Mouse (Mus musculus) spleen, adult 2 months (tissue): ENCODE measurements around the gene Atp6v0e2. TPM values are rescaled to one million over a fixed set of nuclear protein-coding genes. Genes with fewer than 3 reads are reported as not detected.
A peak's percentile ranks its signal among the peaks of the same experiment; 100 is the strongest.

Experiments used
- DNase-seq, 2 experiments: peaks; one replicate each; pipeline versions ENCODE4 v3.0.0 to v3.0.0-alpha.2; 2012 to 2021; ENCODE audit warnings: low spot score in 2 of 2, low read depth in 1 of 2
- H3K27ac ChIP-seq: fragments of 200-500 bp; 2 replicates; pipeline ENCODE4 v1.5.1; 2012; ENCODE audit warnings: low read length, inconsistent platforms; ENCODE audit not compliant: insufficient read depth
- H3K27me3 ChIP-seq: fragments of 200-500 bp; 2 replicates; pipeline ENCODE4 v1.6.1; 2012; ENCODE audit warnings: mild to moderate bottlenecking, moderate library complexity, low read length, inconsistent platforms; ENCODE audit not compliant: control insufficient read depth, insufficient read depth
- H3K36me3 ChIP-seq: fragments of 200-500 bp; 2 replicates; pipeline ENCODE4 v1.6.1; 2012; ENCODE audit warnings: mild to moderate bottlenecking, low read length, inconsistent platforms; ENCODE audit not compliant: control insufficient read depth, insufficient read depth
- H3K4me1 ChIP-seq: fragments of 200-500 bp; 2 replicates; pipeline ENCODE4 v1.6.1; 2011; ENCODE audit warnings: inconsistent platforms; ENCODE audit not compliant: control insufficient read depth, insufficient read depth, insufficient read length
- H3K4me3 ChIP-seq: fragments of 200-500 bp; 2 replicates; pipeline ENCODE4 v1.5.1; 2011; ENCODE audit warnings: mild to moderate bottlenecking, inconsistent platforms; ENCODE audit not compliant: insufficient read depth, insufficient read length; ENCODE audit errors: extremely low read depth
- CTCF ChIP-seq: fragments of 200-500 bp; IDR thresholded peaks from 2 replicates; pipeline ENCODE4 v1.5.1; 2011; ENCODE audit warnings: mild to moderate bottlenecking, inconsistent platforms; ENCODE audit not compliant: insufficient read depth, insufficient read length, insufficient replicate concordance; ENCODE audit errors: extremely low read depth
- POLR2A ChIP-seq: fragments of 200-500 bp; IDR thresholded peaks from 2 replicates; pipeline ENCODE4 v1.6.1; 2011; ENCODE audit warnings: low read depth, low read length, inconsistent platforms
- WGBS: fragments of 180-500 bp; shearing (Covaris S2); methylation state at CpG from one replicate; pipeline ENCODE4 v1.1.7; 2018; 5-methylcytosine and 5-hydroxymethylcytosine counted together
- polyA plus RNA-seq: library from polyadenylated mRNA; depleted of rRNA; stranded (reverse); fragments of >200 nt; gene quantifications from 2 replicates; pipeline ENCODE4 v1.2.3, GENCODE M21; 2012; rRNA removed

Gene Atp6v0e2
- polyA plus RNA-seq, 1 experiment, result 1.8 TPM

- TF ChIP-seq CTCF, result no peak
- no peak for TF ChIP-seq POLR2A
- Histone ChIP-seq H3K27ac (no peak overlapping the region), H3K4me3 (no peak overlapping the region), H3K27me3 (no peaks in the 10 kb centered on the region), H3K36me3 (no peaks in the 10 kb centered on the region), H3K4me1 (peaks cover 2% of the 10 kb centered on the region; the same call in 1 of the 2 replicates)
- no peak for DNase-seq
- 63% methylated on average over 10 of the region's 10 CpGs for WGBS
Measured at GRCm38 (mm10) chr6:48573280-48573679, 35.9 kb downstream of the Atp6v0e2 start.

- DNase-seq, result no peak
- Histone ChIP-seq H3K27me3 (no peaks in the 10 kb centered on the region), H3K36me3 (no peaks in the 10 kb centered on the region), H3K4me3 (no peak overlapping the region), H3K27ac (no peak overlapping the region), H3K4me1 (peaks cover 2% of the 10 kb centered on the region; the same call in 1 of the 2 replicates)
- 91% methylated on average over 3 of the region's 3 CpGs for WGBS
- TF ChIP-seq POLR2A, result no peak
Measured at GRCm38 (mm10) chr6:48573981-48574380, 36.6 kb downstream of the Atp6v0e2 start.

- TF ChIP-seq POLR2A, result no peak
- TF ChIP-seq CTCF, result no peak
- no peaks in the 10 kb centered on the region for H3K27me3 ChIP-seq
- no peak overlapping the region for H3K27ac ChIP-seq
- no peak overlapping the region for H3K4me3 ChIP-seq
- 56% methylated on average over 5 of the region's 5 CpGs for WGBS
- no peak for DNase-seq
- no peaks in the 10 kb centered on the region for H3K36me3 ChIP-seq
- H3K4me1 ChIP-seq, result no peaks in the 10 kb centered on the region
Measured at GRCm38 (mm10) chr6:48578736-48579135, 41.3 kb downstream of the Atp6v0e2 start.

GRCm38 (mm10) chr6:48579215-48579648, 41.8 kb downstream of the Atp6v0e2 start:
- H3K27me3 ChIP-seq, result no peaks in the 10 kb centered on the region
- no peak for TF ChIP-seq CTCF
- TF ChIP-seq POLR2A, result no peak
- H3K4me1 ChIP-seq, result no peaks in the 10 kb centered on the region
- no peak overlapping the region for H3K4me3 ChIP-seq
- under 1% methylated on average over 5 of the region's 5 CpGs for WGBS
- no peaks in the 10 kb centered on the region for H3K36me3 ChIP-seq
- H3K27ac ChIP-seq, result 0 out of 2 replicates have a peak overlapping the region, but pooled peaks have one; percentile 36
- no peak for DNase-seq

GRCm38 (mm10) chr6:48581257-48581656, 43.8 kb downstream of the Atp6v0e2 start:
- Histone ChIP-seq H3K36me3 (no peaks in the 10 kb centered on the region), H3K27me3 (no peaks in the 10 kb centered on the region), H3K4me3 (no peak overlapping the region), H3K4me1 (no peaks in the 10 kb centered on the region), H3K27ac (no peak overlapping the region)
- no peak for TF ChIP-seq POLR2A
- TF ChIP-seq CTCF, result no peak
- DNase-seq, result no peak
- WGBS, result 86% methylated on average over 3 of the region's 3 CpGs

- H3K4me1 ChIP-seq, result no peaks in the 10 kb centered on the region
- peak in 1 of 2 experiments; percentile 28 for DNase-seq
- no peaks in the 10 kb centered on the region for H3K36me3 ChIP-seq
- WGBS, result 77% methylated on average over 3 of the region's 3 CpGs
- no peak overlapping the region for H3K27ac ChIP-seq
- H3K27me3 ChIP-seq, result no peaks in the 10 kb centered on the region
- TF ChIP-seq CTCF, result no peak
- no peak for TF ChIP-seq POLR2A
- no peak overlapping the region for H3K4me3 ChIP-seq
Measured at GRCm38 (mm10) chr6:48582037-48582436, 44.6 kb downstream of the Atp6v0e2 start.

GRCm38 (mm10) chr6:48589194-48589750, 51.9 kb downstream of the Atp6v0e2 start, which contains the start of gene Gm45021:
Gene Gm45021, plus strand, starts transcription at chr6:48589610.
- 15% methylated on average over 6 of the region's 6 CpGs for WGBS
- no peak for DNase-seq
- H3K4me1 ChIP-seq, result peaks cover 7% of the 10 kb centered on the region
- no peak within 1 kb of the TSS for H3K4me3 ChIP-seq
- H3K36me3 ChIP-seq, result no peaks in the 10 kb centered on the region
- TF ChIP-seq CTCF (no peak), POLR2A (no peak)
- peaks cover 1% of the 10 kb centered on the region; the same call in 1 of the 2 replicates for H3K27me3 ChIP-seq
- H3K27ac ChIP-seq, result no peak within 1 kb of the TSS

Other genes with a start within 250 kb of the Atp6v0e2 start
- 10.6 and 13.8 TPM in 2 replicates for gene Krba1, start 142.0 kb upstream of the Atp6v0e2 start, polyA plus RNA-seq
- 14.9 and 16.1 TPM in 2 replicates for gene Zfp467, start 91.8 kb upstream of the Atp6v0e2 start, polyA plus RNA-seq
- 2.9 and 4.2 TPM in 2 replicates for gene Sspo, start 89.4 kb upstream of the Atp6v0e2 start, polyA plus RNA-seq
- gene Lrrc61, start 17.2 kb downstream of the Atp6v0e2 start, polyA plus RNA-seq, result 22.9 and 38.8 TPM in 2 replicates
- gene Rarres2, start 35.2 kb downstream of the Atp6v0e2 start, polyA plus RNA-seq, result 44.3 and 45.5 TPM in 2 replicates
- not detected in 2 replicates for gene Gm45021, start 52.0 kb downstream of the Atp6v0e2 start, polyA plus RNA-seq
- 12.4 and 15.8 TPM in 2 replicates for gene Repin1, start 56.3 kb downstream of the Atp6v0e2 start, polyA plus RNA-seq
- gene Gm44965, start 56.3 kb downstream of the Atp6v0e2 start, polyA plus RNA-seq, result not detected in 2 replicates
- gene Zfp775, start 64.4 kb downstream of the Atp6v0e2 start, polyA plus RNA-seq, result 3.6 and 5.3 TPM in 2 replicates
- 0.70 and 0.77 TPM in 2 replicates for gene AI854703, start 89.1 kb downstream of the Atp6v0e2 start, polyA plus RNA-seq
- 20.1 and 22.2 TPM in 2 replicates for gene Gimap8, start 109.6 kb downstream of the Atp6v0e2 start, polyA plus RNA-seq
- gene Gimap9, start 138.5 kb downstream of the Atp6v0e2 start, polyA plus RNA-seq, result 9.9 and 10.4 TPM in 2 replicates
- gene Gimap4, start 146.9 kb downstream of the Atp6v0e2 start, polyA plus RNA-seq, result 66.3 and 73.5 TPM in 2 replicates
- gene Gimap6, start 170.6 kb downstream of the Atp6v0e2 start, polyA plus RNA-seq, result 50.8 and 54.3 TPM in 2 replicates
- 0.43 and 0.82 TPM in 2 replicates for gene Gm28053, start 181.0 kb downstream of the Atp6v0e2 start, polyA plus RNA-seq
- gene Gimap7, start 181.0 kb downstream of the Atp6v0e2 start, polyA plus RNA-seq, result 9.5 and 11.6 TPM in 2 replicates
- gene Gimap1, start 201.4 kb downstream of the Atp6v0e2 start, polyA plus RNA-seq, result 94.4 and 103 TPM in 2 replicates
- gene Gimap5, start 208.6 kb downstream of the Atp6v0e2 start, polyA plus RNA-seq, result 74.0 and 90.0 TPM in 2 replicates
- gene Gimap3, start 233.2 kb downstream of the Atp6v0e2 start, polyA plus RNA-seq, result 140 and 150 TPM in 2 replicates